Mouse (Mus musculus): Measurements from ENCODE around the gene Rab21. TPM values are rescaled to one million over a fixed set of nuclear protein-coding genes. Genes with fewer than 3 reads are reported as not detected.

The Rab21 gene
- polyA plus RNA-seq, 1 experiment = 33.5 TPM

DNA sequence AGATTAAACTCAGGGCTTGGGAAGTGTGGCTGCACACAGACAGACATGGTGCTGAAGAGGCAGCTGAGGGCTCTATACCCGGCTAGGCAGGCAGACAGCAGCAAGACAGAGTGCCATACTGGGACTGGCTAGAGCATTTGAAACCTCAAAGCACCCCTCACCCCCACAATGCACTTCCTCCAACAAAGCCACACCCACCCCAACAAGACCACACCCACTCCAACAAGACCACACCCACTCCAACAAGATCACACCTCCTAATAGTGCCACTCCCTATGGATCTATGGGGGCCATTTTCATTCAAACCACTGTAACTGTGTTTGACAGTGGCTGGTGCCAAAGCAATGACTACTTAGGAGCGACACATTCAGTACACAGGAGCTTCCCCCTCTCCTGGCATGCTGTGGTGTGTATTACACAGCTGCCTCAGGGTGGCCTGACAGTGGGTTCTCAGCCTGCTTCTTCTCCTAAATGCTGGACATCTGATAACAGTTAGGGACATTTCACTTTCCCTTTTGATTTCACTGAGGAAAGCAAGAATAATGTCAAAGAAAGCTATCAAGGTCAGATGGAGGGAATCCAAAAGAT is 35.5 kb upstream of the Rab21 start:
- H3K4me3 ChIP-seq (replicated peaks) = peak overlapping the region; percentile 56
- no peaks in the 10 kb centered on the region for H3K27me3 ChIP-seq (replicated peaks)

DNA sequence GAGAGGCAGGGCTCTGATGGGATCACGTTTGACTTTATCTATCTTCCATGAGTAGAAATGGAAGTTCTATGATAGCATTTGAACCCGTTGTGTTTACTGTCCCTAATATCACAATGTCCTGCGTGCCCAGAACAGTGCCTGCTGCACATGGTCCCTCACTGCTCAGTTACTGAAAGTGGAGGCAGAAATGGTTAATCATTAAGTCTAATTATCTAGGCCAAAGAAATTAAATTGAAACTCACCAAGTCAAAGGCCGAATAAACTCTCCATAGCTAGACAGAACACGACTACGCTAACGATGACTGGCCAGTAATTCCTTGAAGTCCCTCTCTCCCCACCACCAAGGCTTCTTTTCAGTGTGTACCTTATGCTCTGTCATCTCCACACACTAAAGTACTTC is 34.1 kb upstream of the Rab21 start:
- TF ChIP-seq GATA1 (IDR thresholded peaks at IDR 0.05; ENCODE audit: borderline replicate concordance, low read length) (no peak), FLI1 (IDR thresholded peaks at IDR 0.05; ENCODE audit: low read length) (no peak)
- no peaks in the 10 kb centered on the region; the same call in 1 of the 2 replicates for H3K9me3 ChIP-seq
- H3K27me3 ChIP-seq (replicated peaks) = no peaks in the 10 kb centered on the region
- peaks cover 35% of the 10 kb centered on the region for H3K4me1 ChIP-seq
- no peak overlapping the region for H3K4me3 ChIP-seq (replicated peaks)
- peaks cover 60% of the 10 kb centered on the region for H3K36me3 ChIP-seq (replicated peaks; ENCODE audit: low read length)

More for the DNA sequence above, 35.5 kb upstream of the Rab21 start:
- TF ChIP-seq GATA1 (IDR thresholded peaks at IDR 0.05; ENCODE audit: borderline replicate concordance, low read length) (no peak), FLI1 (IDR thresholded peaks at IDR 0.05; ENCODE audit: low read length) (no peak)
- Histone ChIP-seq H3K36me3 (replicated peaks; ENCODE audit: low read length) (peaks cover 59% of the 10 kb centered on the region), H3K9me3 (no peaks in the 10 kb centered on the region), H3K4me1 (peaks cover 38% of the 10 kb centered on the region)

DNA sequence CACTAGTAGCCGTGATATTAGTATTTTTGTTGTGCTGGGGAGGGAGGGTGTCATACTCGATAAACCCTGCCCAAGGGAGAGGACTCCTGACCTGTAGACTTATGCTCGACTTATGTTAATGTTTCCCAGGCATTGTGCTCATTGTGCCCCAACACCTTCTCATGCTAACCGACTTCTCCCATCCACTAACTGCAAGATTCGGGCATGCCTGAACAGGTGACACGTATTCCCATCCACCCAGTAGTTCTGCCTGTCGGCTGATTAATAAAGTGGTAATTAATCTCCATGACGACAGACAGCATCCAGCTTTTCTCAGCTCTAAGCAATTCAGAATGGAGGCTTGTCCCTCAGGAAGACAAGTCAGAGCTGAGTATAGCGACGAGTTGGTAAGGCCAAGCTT is 33.6 kb upstream of the Rab21 start:
- H3K9me3 ChIP-seq = no peaks in the 10 kb centered on the region; the same call in 1 of the 2 replicates
- H3K36me3 ChIP-seq (replicated peaks; ENCODE audit: low read length) = peaks cover 61% of the 10 kb centered on the region
- no peak overlapping the region for H3K4me3 ChIP-seq (replicated peaks)
- TF ChIP-seq GATA1 (IDR thresholded peaks at IDR 0.05; ENCODE audit: borderline replicate concordance, low read length) (no peak), FLI1 (IDR thresholded peaks at IDR 0.05; ENCODE audit: low read length) (no peak)
- H3K27me3 ChIP-seq (replicated peaks) = no peaks in the 10 kb centered on the region
- H3K4me1 ChIP-seq = peaks cover 35% of the 10 kb centered on the region

DNA sequence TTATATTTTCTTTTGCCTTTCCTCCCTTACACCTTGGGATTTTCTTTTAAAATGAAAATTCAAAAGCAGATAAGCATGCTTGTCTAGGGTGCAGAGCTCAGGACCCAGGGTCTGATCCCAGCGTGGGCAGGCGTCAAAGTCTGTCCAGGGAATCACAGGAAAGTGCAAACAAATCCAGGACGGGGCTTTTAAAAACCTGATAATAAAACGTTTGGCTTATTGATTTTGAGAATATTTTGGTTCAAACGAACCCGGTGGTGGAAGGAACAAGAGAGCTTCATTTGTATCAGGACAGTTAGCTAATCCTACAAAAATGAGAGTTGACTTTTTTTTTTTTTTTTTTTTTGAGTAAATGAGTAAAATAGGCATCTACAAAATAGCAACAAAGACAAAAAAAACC is 32.7 kb upstream of the Rab21 start:
- Histone ChIP-seq H3K4me1 (peaks cover 36% of the 10 kb centered on the region), H3K4me3 (replicated peaks) (no peak overlapping the region), H3K9me3 (no peaks in the 10 kb centered on the region; the same call in 1 of the 2 replicates), H3K27me3 (replicated peaks) (no peaks in the 10 kb centered on the region), H3K36me3 (replicated peaks; ENCODE audit: low read length) (peaks cover 70% of the 10 kb centered on the region)
- TF ChIP-seq FLI1 (IDR thresholded peaks at IDR 0.05; ENCODE audit: low read length) (no peak), GATA1 (IDR thresholded peaks at IDR 0.05; ENCODE audit: borderline replicate concordance, low read length) (no peak)

GRCm38 (mm10) chr10:115346444-115346843 is 31.1 kb upstream of the Rab21 start:
- peaks cover 81% of the 10 kb centered on the region for H3K36me3 ChIP-seq (replicated peaks; ENCODE audit: low read length)
- no peaks in the 10 kb centered on the region for H3K27me3 ChIP-seq (replicated peaks)
- TF ChIP-seq FLI1 (IDR thresholded peaks at IDR 0.05; ENCODE audit: low read length) (no peak), GATA1 (IDR thresholded peaks at IDR 0.05; ENCODE audit: borderline replicate concordance, low read length) (no peak)
- H3K4me1 ChIP-seq = peaks cover 26% of the 10 kb centered on the region
- no peak overlapping the region for H3K4me3 ChIP-seq (replicated peaks)
- no peaks in the 10 kb centered on the region; the same call in 1 of the 2 replicates for H3K9me3 ChIP-seq

DNA sequence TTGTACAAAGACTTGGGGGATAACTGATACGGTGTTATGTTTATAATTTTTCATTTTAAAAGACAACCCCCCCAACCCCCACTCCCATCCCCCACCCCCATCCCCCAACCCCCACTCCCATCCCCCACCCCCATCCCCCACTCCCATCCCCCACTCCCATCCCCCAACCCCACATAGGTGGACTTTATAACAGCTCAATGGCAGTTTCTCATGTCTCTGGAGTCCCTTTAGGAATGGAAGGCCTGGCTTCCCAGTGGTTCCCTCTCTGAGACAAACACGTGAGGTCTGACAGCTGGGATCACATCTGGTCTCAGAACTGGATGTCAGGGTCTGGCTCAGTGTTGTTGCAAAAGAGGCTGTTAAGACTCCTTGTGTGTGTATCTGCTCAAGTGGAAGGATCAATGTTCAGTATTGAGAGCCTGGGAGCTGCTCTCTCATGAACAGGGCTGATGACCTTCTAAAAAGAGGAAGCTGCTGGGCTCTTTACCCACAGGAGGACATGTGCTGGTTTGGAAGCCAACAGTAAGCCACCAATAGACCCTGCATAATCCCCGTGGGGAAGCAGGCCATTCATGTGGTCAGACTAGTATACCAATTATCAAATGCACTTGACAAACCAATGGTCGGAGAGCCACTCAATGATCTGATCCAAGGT is 27.5 kb upstream of the Rab21 start:
- Histone ChIP-seq H3K36me3 (replicated peaks; ENCODE audit: low read length) (peaks cover 82% of the 10 kb centered on the region), H3K9me3 (no peaks in the 10 kb centered on the region; the same call in 1 of the 2 replicates), H3K4me1 (peaks cover 4% of the 10 kb centered on the region), H3K4me3 (replicated peaks) (no peak overlapping the region), H3K27me3 (replicated peaks) (no peaks in the 10 kb centered on the region)
- TF ChIP-seq GATA1 (IDR thresholded peaks at IDR 0.05; ENCODE audit: borderline replicate concordance, low read length) (no peak), FLI1 (IDR thresholded peaks at IDR 0.05; ENCODE audit: low read length) (no peak)

- Histone ChIP-seq H3K4me1 (peaks cover 4% of the 10 kb centered on the region), H3K27me3 (replicated peaks) (no peaks in the 10 kb centered on the region), H3K36me3 (replicated peaks; ENCODE audit: low read length) (peaks cover 57% of the 10 kb centered on the region), H3K4me3 (replicated peaks) (no peak overlapping the region), H3K9me3 (no peaks in the 10 kb centered on the region)
- TF ChIP-seq FLI1 (IDR thresholded peaks at IDR 0.05; ENCODE audit: low read length) (no peak), GATA1 (IDR thresholded peaks at IDR 0.05; ENCODE audit: borderline replicate concordance, low read length) (no peak)
Measured at GRCm38 (mm10) chr10:115339820-115340328, 24.5 kb upstream of the Rab21 start.

DNA sequence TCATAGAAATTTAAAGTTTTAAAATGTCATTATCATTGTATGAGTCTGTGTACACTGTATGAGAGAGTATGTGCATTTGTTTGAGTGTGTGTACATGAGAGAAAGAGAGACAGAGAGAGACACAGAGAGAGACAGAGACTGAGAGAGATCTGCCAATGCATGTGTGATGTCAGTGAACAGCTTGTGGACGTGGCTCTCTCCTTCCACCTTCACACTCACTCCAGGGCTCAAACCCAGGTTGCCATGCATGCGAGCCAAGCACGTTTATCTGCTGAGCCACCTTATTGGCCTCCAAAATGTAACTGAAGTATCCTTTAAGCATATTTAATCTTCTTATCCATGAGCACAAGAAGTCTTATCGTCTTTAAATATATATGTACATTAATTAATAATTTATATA is 21.5 kb upstream of the Rab21 start:
- H3K4me1 ChIP-seq = peaks cover 15% of the 10 kb centered on the region
- H3K4me3 ChIP-seq (replicated peaks) = no peak overlapping the region
- TF ChIP-seq GATA1 (IDR thresholded peaks at IDR 0.05; ENCODE audit: borderline replicate concordance, low read length) (no peak), FLI1 (IDR thresholded peaks at IDR 0.05; ENCODE audit: low read length) (no peak)
- H3K9me3 ChIP-seq = no peaks in the 10 kb centered on the region
- H3K36me3 ChIP-seq (replicated peaks; ENCODE audit: low read length) = peaks cover 31% of the 10 kb centered on the region
- H3K27me3 ChIP-seq (replicated peaks) = peaks cover 6% of the 10 kb centered on the region

DNA sequence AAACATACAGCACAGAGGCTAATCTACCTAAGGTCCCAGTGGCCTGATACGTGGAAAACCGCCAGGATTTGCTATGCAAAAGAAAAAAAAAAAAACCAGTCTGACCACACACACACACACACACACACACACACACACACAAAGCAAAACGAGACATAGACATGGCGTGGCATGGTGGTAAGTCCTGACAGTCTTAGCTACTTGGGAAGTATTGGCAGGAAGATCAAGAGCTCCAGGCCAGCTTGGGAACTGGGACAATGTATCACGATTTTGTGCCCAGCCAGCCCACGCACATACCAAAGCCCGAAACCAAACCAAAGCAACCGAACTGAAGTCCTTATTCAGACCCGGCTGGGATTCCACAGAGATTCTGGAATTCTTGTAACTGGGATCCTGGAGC is 18.1 kb upstream of the Rab21 start:
- Histone ChIP-seq H3K36me3 (replicated peaks; ENCODE audit: low read length) (peaks cover under 1% of the 10 kb centered on the region), H3K27me3 (replicated peaks) (peaks cover 6% of the 10 kb centered on the region), H3K4me1 (peaks cover 26% of the 10 kb centered on the region), H3K4me3 (replicated peaks) (no peak overlapping the region), H3K9me3 (no peaks in the 10 kb centered on the region)
- TF ChIP-seq GATA1 (IDR thresholded peaks at IDR 0.05; ENCODE audit: borderline replicate concordance, low read length) (no peak), FLI1 (IDR thresholded peaks at IDR 0.05; ENCODE audit: low read length) (no peak)

DNA sequence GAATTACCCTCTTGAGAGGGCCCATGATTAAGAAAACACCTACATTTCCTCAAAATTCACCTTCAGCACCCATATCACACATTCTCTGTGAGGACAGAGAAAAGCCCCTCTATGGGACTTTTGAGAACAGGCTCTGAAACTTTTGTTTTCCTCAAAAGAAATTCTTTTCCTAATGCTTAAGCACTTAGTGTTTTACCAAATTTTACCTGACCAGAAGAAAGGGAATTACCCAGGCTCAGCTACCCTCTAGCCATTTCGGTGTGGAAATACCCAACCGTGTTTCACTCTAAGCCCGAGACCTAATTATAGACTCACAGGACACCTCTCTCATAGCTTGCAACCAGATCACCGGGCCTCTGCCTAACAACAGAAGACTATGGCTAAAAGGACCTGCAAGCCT is 17.6 kb upstream of the Rab21 start:
- peaks cover 6% of the 10 kb centered on the region for H3K27me3 ChIP-seq (replicated peaks)
- peaks cover 32% of the 10 kb centered on the region for H3K4me1 ChIP-seq
- no peaks in the 10 kb centered on the region for H3K9me3 ChIP-seq
- no peak for TF ChIP-seq FLI1 (IDR thresholded peaks at IDR 0.05; ENCODE audit: low read length)
- TF ChIP-seq GATA1 (IDR thresholded peaks at IDR 0.05; ENCODE audit: borderline replicate concordance, low read length) = no peak
- no peaks in the 10 kb centered on the region for H3K36me3 ChIP-seq (replicated peaks; ENCODE audit: low read length)
- no peak overlapping the region for H3K4me3 ChIP-seq (replicated peaks)
